ENCODE assay signal across 29 mouse cellular contexts in genomic region chr5:15006907-15007306, GRCm38 (mm10). TPM values are rescaled to one million over a fixed set of nuclear protein-coding genes. Genes with fewer than 3 reads are reported as not detected.
DNase-seq lines count a peak whose midpoint lies in the region; ATAC-seq lines count a peak whose summit lies in the region.
"Not testable (repeated sequence)": the region's sequence is repeated elsewhere in the genome, so short reads cannot be mapped to it uniquely, and the experiment has no call there.
"Had no signal": no experiment of that assay in that cellular context is flagged by ENCODE, and none has a peak within 500 bp of the region (broad histone marks: within the 10 kb centered on the region; RNA-seq: fewer than 3 reads in every experiment).

No protein-coding gene starts in this region.

- peak; percentile 43; the same call in 1 of the 2 replicates for ATAC-seq in forebrain, embryonic 14.5 days
- 0 out of 2 replicates have a peak, but pooled peaks have one; percentile 26 for ATAC-seq in hindbrain, embryonic 12.5 days (ENCODE audit: low FRiP score)
- 0 out of 2 replicates have a peak, but pooled peaks have one; percentile 30 for ATAC-seq in liver, embryonic 15.5 days (ENCODE audit: insufficient read depth)
- 0 out of 2 replicates have a peak, but pooled peaks have one; percentile 44 for ATAC-seq in midbrain, embryonic 15.5 days (replicated peaks)

- DNase-seq in ES-E14 (ENCODE audit: low read depth, low spot score), result peak; percentile 1
- peak; percentile 12 for DNase-seq in adipocyte (ENCODE audit: low spot score)
- DNase-seq in forebrain, embryonic 14.5 days (ENCODE audit: low spot score), result not testable (repeated sequence)
- peak; percentile 1 for DNase-seq in thymus, postnatal 0 days (ENCODE audit: low spot score)

- H3K9me3 ChIP-seq in ES-E14 (ENCODE audit: control insufficient read depth, insufficient read depth, low read depth, low read length); liver, embryonic 15.5 days (replicated peaks): not testable (repeated sequence)
- peaks cover 30% of the 10 kb centered on the region for H3K9me3 ChIP-seq in forebrain, embryonic 14.5 days (replicated peaks; ENCODE audit: control insufficient read depth, low read length)
- peaks cover 27% of the 10 kb centered on the region for H3K9me3 ChIP-seq in hindbrain, embryonic 12.5 days (replicated peaks)
- H3K9me3 ChIP-seq in midbrain, embryonic 15.5 days, result peaks cover 43% of the 10 kb centered on the region

- not testable (repeated sequence) for H3K36me3 ChIP-seq in ES-E14 (ENCODE audit: control insufficient read depth, insufficient read depth, low read length, poor library complexity, severe bottlenecking); forebrain, embryonic 14.5 days (ENCODE audit: control insufficient read depth, insufficient read depth, low read length); hindbrain, embryonic 12.5 days; liver, embryonic 15.5 days (replicated peaks); midbrain, embryonic 15.5 days (replicated peaks)

- not testable (repeated sequence) for H3K9ac ChIP-seq in ES-E14 (ENCODE audit: insufficient read depth, low read depth, low read length, poor library complexity, severe bottlenecking); forebrain, embryonic 14.5 days (ENCODE audit: low read length); hindbrain, embryonic 12.5 days; liver, embryonic 15.5 days; midbrain, embryonic 15.5 days

- in situ Hi-C loops in ES-E14 (cut with MboI; ENCODE audit: low sequenced_read_pairs in 2 of 2, unreplicated experiment in 2 of 2), result not testable (repeated sequence)

- H3K27ac ChIP-seq in ES-E14 (ENCODE audit: insufficient read depth, low read depth, low read length, poor library complexity, severe bottlenecking); forebrain, embryonic 14.5 days (ENCODE audit: low read depth, low read length); hindbrain, embryonic 12.5 days; liver, embryonic 15.5 days (replicated peaks); midbrain, embryonic 15.5 days: not testable (repeated sequence)

- not testable (repeated sequence) for H3K4me1 ChIP-seq in ES-E14 (ENCODE audit: control insufficient read depth in 2 of 2, insufficient read depth in 2 of 2, low read length in 2 of 2, poor library complexity in 1 of 2); forebrain, embryonic 14.5 days (ENCODE audit: control insufficient read depth, insufficient read depth, low read length); hindbrain, embryonic 12.5 days; liver, embryonic 15.5 days (replicated peaks); midbrain, embryonic 15.5 days

- H3K27me3 ChIP-seq in forebrain, embryonic 14.5 days (replicated peaks; ENCODE audit: control insufficient read depth, insufficient read depth, low read length); hindbrain, embryonic 12.5 days; liver, embryonic 15.5 days; midbrain, embryonic 15.5 days (replicated peaks): not testable (repeated sequence)

- H3K4me3 ChIP-seq in ES-E14 (ENCODE audit: insufficient read depth in 1 of 2, low read depth in 1 of 2, low read length in 2 of 2, poor library complexity in 1 of 2, severe bottlenecking in 1 of 2); forebrain, embryonic 14.5 days (ENCODE audit: low read depth, low read length); hindbrain, embryonic 12.5 days; liver, embryonic 15.5 days (replicated peaks); midbrain, embryonic 15.5 days: not testable (repeated sequence)

- not testable (repeated sequence) for H3K4me2 ChIP-seq in forebrain, embryonic 14.5 days (ENCODE audit: low read length); hindbrain, embryonic 12.5 days (replicated peaks); liver, embryonic 15.5 days; midbrain, embryonic 15.5 days

- 57% methylated on average over 3 of the region's 3 CpGs for WGBS in forebrain, embryonic 14.5 days
- 54% methylated on average over 3 of the region's 3 CpGs for WGBS in hindbrain, embryonic 12.5 days
- WGBS in liver, embryonic 15.5 days (ENCODE audit: insufficient replicate concordance), result 43% methylated on average over 3 of the region's 3 CpGs
- 57% methylated on average over 3 of the region's 3 CpGs for WGBS in midbrain, embryonic 15.5 days

RNA-seq across cellular contexts. Expression of gene Gm17019, which starts 25.9 kb away (rescaled TPM):
- not detected in 2 replicates for total RNA-seq in ES-E14 (2012; rRNA removed)
- not detected in 2 replicates for polyA plus RNA-seq in forebrain, embryonic 14.5 days (2014; fragmentation: Nextera tagmentation; extraction: Ambion mirVana)
- polyA plus RNA-seq in hindbrain, embryonic 12.5 days (2016; fragmentation: Nextera tagmentation; extraction: Ambion mirVana), result not detected in 2 replicates
- not detected in 2 replicates for polyA plus RNA-seq in liver, embryonic 15.5 days (2015; fragmentation: Nextera tagmentation; extraction: Ambion mirVana)
- not detected in 2 replicates for polyA plus RNA-seq in midbrain, embryonic 15.5 days (2015; fragmentation: Nextera tagmentation; extraction: Ambion mirVana)
- polyA plus RNA-seq in thymus, postnatal 0 days (2015; fragmentation: Nextera tagmentation; extraction: Ambion mirVana), result not detected in 2 replicates
- total RNA-seq: adrenal gland, postnatal 10 days; CH12.LX; gastrocnemius, postnatal 10 days; heart, postnatal 36 days; layer of hippocampus, adult 18-20 months; layer of hippocampus, postnatal 10 days; left cerebral cortex, adult 18-20 months; left cerebral cortex, postnatal 14 days; liver, adult 2 months had no signal
- polyA plus RNA-seq: C2C12; embryonic facial prominence, embryonic 12.5 days; forebrain, embryonic 11.5 days; gonadal fat pad, adult 2 months; hindbrain, embryonic 13.5 days; intestine, postnatal 0 days; limb, embryonic 12.5 days; liver, adult 2 months; liver, embryonic 16.5 days; midbrain, embryonic 14.5 days; neural tube, embryonic 11.5 days; spleen, adult 2 months; thymus, adult 2 months had no signal

RNA-seq across cellular contexts. Expression of gene Gm10354, which starts 28.2 kb away (rescaled TPM):
- not detected in 2 replicates for total RNA-seq in ES-E14 (2012; rRNA removed)
- not detected in 2 replicates for polyA plus RNA-seq in forebrain, embryonic 14.5 days (2014; fragmentation: Nextera tagmentation; extraction: Ambion mirVana)
- polyA plus RNA-seq in hindbrain, embryonic 12.5 days (2016; fragmentation: Nextera tagmentation; extraction: Ambion mirVana), result not detected in 2 replicates
- polyA plus RNA-seq in liver, embryonic 15.5 days (2015; fragmentation: Nextera tagmentation; extraction: Ambion mirVana), result not detected in 2 replicates
- polyA plus RNA-seq in midbrain, embryonic 15.5 days (2015; fragmentation: Nextera tagmentation; extraction: Ambion mirVana), result not detected in 2 replicates
- 0.18 TPM in 1 of 2 replicates, not detected in the other for polyA plus RNA-seq in thymus, postnatal 0 days (2015; fragmentation: Nextera tagmentation; extraction: Ambion mirVana)
- total RNA-seq: adrenal gland, postnatal 10 days; CH12.LX; gastrocnemius, postnatal 10 days; heart, postnatal 36 days; layer of hippocampus, adult 18-20 months; layer of hippocampus, postnatal 10 days; left cerebral cortex, adult 18-20 months; left cerebral cortex, postnatal 14 days; liver, adult 2 months had no signal
- polyA plus RNA-seq: embryonic facial prominence, embryonic 12.5 days; forebrain, embryonic 11.5 days; gonadal fat pad, adult 2 months; heart, embryonic 15.5 days; hindbrain, embryonic 13.5 days; intestine, postnatal 0 days; limb, embryonic 12.5 days; liver, adult 2 months; liver, embryonic 16.5 days; midbrain, embryonic 14.5 days; neural tube, embryonic 11.5 days; spleen, adult 2 months; thymus, adult 2 months had no signal
